Mouse (Mus musculus) megakaryocyte, embryonic 14.5 days (primary cell): Measurements from ENCODE around the gene Tnrc18.

ENCODE experiments used
- FLI1 ChIP-seq: IDR thresholded peaks from 2 replicates; pipeline ENCODE4 v1.6.1; 2012; ENCODE audit warnings: low read length, inconsistent platforms, mixed read lengths
- GATA1 ChIP-seq: IDR thresholded peaks from 3 replicates; pipeline ENCODE4 v1.6.1; 2012; ENCODE audit warnings: mixed read lengths, low read length, inconsistent platforms, borderline replicate concordance

GRCm38 (mm10) chr5:142836891-142837290 lies 19.4 kb upstream of the Tnrc18 start:
- TF ChIP-seq GATA1: no peak
- no peak for TF ChIP-seq FLI1
